21 mouse cellular contexts compared by ENCODE assay signal in genomic region chr7:144550811-144551210, GRCm38 (mm10). TPM values are rescaled to one million over a fixed set of nuclear protein-coding genes. Genes with fewer than 3 reads are reported as not detected.
A peak's percentile ranks its signal among the peaks of the same experiment; 100 is the strongest.
DNase-seq lines count a peak whose midpoint lies in the region; ATAC-seq and TF ChIP-seq lines count a peak whose summit lies in the region.
"Had no signal": no experiment of that assay in that cellular context is flagged by ENCODE, and none has a peak within 500 bp of the region (broad histone marks: within the 10 kb centered on the region; RNA-seq: fewer than 3 reads in every experiment).

No protein-coding gene starts in this region.

- TF ChIP-seq CTCF in heart, postnatal 0 days (IDR thresholded peaks at IDR 0.05; ENCODE audit: low read depth) = no peak
- no peak for TF ChIP-seq CTCF in liver, embryonic 14.5 days (IDR thresholded peaks at IDR 0.05; ENCODE audit: low read depth)

- ATAC-seq in heart, postnatal 0 days (ENCODE audit: insufficient read depth, low read depth) = no peak
- no peak for ATAC-seq in embryonic facial prominence, embryonic 15.5 days (ENCODE audit: insufficient number of reproducible peaks, low FRiP score, low TSS enrichment, low read depth)
- ATAC-seq in liver, embryonic 14.5 days (ENCODE audit: insufficient read depth) = no peak
- ATAC-seq: CD4-positive, CD25-positive, alpha-beta regulatory T cell, adult 4 months; forebrain, postnatal 0 days; inflammation-experienced regulatory T-cells, adult 6 months had no signal

- peak; percentile 46 for DNase-seq in cerebellum, adult 9-11 months
- DNase-seq in cerebellum, adult 11 months = no peak
- DNase-seq in heart, postnatal 0 days (ENCODE audit: low spot score) = no peak
- DNase-seq in heart, postnatal 25 days (ENCODE audit: low spot score) = no peak
- DNase-seq in liver, embryonic 14.5 days (ENCODE audit: low read depth in 3 of 3, low spot score in 3 of 3) = no peak
- DNase-seq in heart, postnatal 36 days = no peak
- DNase-seq: adrenal gland, postnatal 14 days; embryo, embryonic 11 days; forebrain, postnatal 0 days; heart, postnatal 14 days; kidney, adult 18-20 months; lung, embryonic 14.5 days; lung, postnatal 4 days; right cerebral cortex, adult 18-20 months had no signal

- WGBS in heart, postnatal 0 days = 33% methylated on average over 1 of the region's 1 CpGs
- 86% methylated on average over 1 of the region's 1 CpGs for WGBS in embryonic facial prominence, embryonic 15.5 days
- WGBS in liver, embryonic 14.5 days (ENCODE audit: insufficient replicate concordance) = 3% methylated on average over 1 of the region's 1 CpGs

- 0 out of 2 replicates have a peak overlapping the region, but pooled peaks have one; percentile 1 for H3K9ac ChIP-seq in heart, postnatal 0 days (replicated peaks; ENCODE audit: low read depth, low read length)
- 0 out of 2 replicates have a peak overlapping the region, but pooled peaks have one; percentile 12 for H3K9ac ChIP-seq in embryonic facial prominence, embryonic 15.5 days
- H3K9ac ChIP-seq in liver, embryonic 14.5 days (replicated peaks) = no peak overlapping the region
- H3K9ac ChIP-seq: forebrain, postnatal 0 days; hindbrain, embryonic 13.5 days; neural tube, embryonic 15.5 days had no signal

- intact Hi-C loops in heart, postnatal 25 days (cut with DNase I) = no loop called here
- intact Hi-C loops in heart, postnatal 36 days (cut with DNase I) = no loop called here

- peaks cover 22% of the 10 kb centered on the region for H3K4me1 ChIP-seq in heart, postnatal 0 days (ENCODE audit: control insufficient read depth, insufficient read depth)
- peaks cover 28% of the 10 kb centered on the region for H3K4me1 ChIP-seq in embryonic facial prominence, embryonic 15.5 days
- H3K4me1 ChIP-seq in liver, embryonic 14.5 days (replicated peaks; ENCODE audit: control insufficient read depth in 2 of 2, insufficient read depth in 2 of 2, low read length in 1 of 2) = peaks cover 21 to 26% of the 10 kb centered on the region in 2 experiments

- H3K4me3 ChIP-seq in heart, postnatal 0 days (ENCODE audit: low read depth, low read length) = no peak overlapping the region
- H3K4me3 ChIP-seq in embryonic facial prominence, embryonic 15.5 days (replicated peaks) = no peak overlapping the region
- H3K4me3 ChIP-seq in liver, embryonic 14.5 days (ENCODE audit: insufficient read depth in 1 of 2, low read depth in 2 of 2, low read length in 2 of 2) = no peak overlapping the region
- H3K4me3 ChIP-seq: hindbrain, embryonic 13.5 days; limb, embryonic 13.5 days; midbrain, embryonic 10.5 days; neural tube, embryonic 15.5 days had no signal

- H3K36me3 ChIP-seq in heart, postnatal 0 days (replicated peaks; ENCODE audit: control insufficient read depth, insufficient read depth, low read length) = peaks cover 33% of the 10 kb centered on the region
- peaks cover 39% of the 10 kb centered on the region for H3K36me3 ChIP-seq in embryonic facial prominence, embryonic 15.5 days
- peaks cover 16% of the 10 kb centered on the region for H3K36me3 ChIP-seq in liver, embryonic 14.5 days (replicated peaks; ENCODE audit: control insufficient read depth, insufficient read depth, low read depth)

- H3K4me2 ChIP-seq in heart, postnatal 0 days (ENCODE audit: low read depth, low read length) = peak overlapping the region; percentile 10; the same call in 1 of the 2 replicates
- H3K4me2 ChIP-seq in embryonic facial prominence, embryonic 15.5 days (replicated peaks) = no peak overlapping the region
- H3K4me2 ChIP-seq in liver, embryonic 14.5 days (ENCODE audit: low read depth) = peak overlapping the region; percentile 8; the same call in 1 of the 2 replicates
- H3K4me2 ChIP-seq: hindbrain, embryonic 13.5 days; limb, embryonic 13.5 days; lung, embryonic 14.5 days; neural tube, embryonic 15.5 days had no signal

- H3K27me3 ChIP-seq in heart, postnatal 0 days (ENCODE audit: control insufficient read depth, insufficient read depth, low read length) = no peaks in the 10 kb centered on the region
- no peaks in the 10 kb centered on the region for H3K27me3 ChIP-seq in embryonic facial prominence, embryonic 15.5 days
- no peaks in the 10 kb centered on the region for H3K27me3 ChIP-seq in liver, embryonic 14.5 days (ENCODE audit: control insufficient read depth, insufficient read depth, low read length)
- H3K27me3 ChIP-seq: limb, embryonic 13.5 days had no signal

- TF ChIP-seq EP300 in heart, postnatal 0 days (IDR thresholded peaks at IDR 0.05; ENCODE audit: low read depth) = no peak
- TF ChIP-seq EP300 in liver, embryonic 14.5 days (IDR thresholded peaks at IDR 0.05; ENCODE audit: low read depth) = no peak

- H3K9me3 ChIP-seq in heart, postnatal 0 days (replicated peaks; ENCODE audit: control insufficient read depth, low read length) = no peaks in the 10 kb centered on the region
- H3K9me3 ChIP-seq in embryonic facial prominence, embryonic 15.5 days (replicated peaks) = no peaks in the 10 kb centered on the region
- no peaks in the 10 kb centered on the region for H3K9me3 ChIP-seq in liver, embryonic 14.5 days (ENCODE audit: control insufficient read depth, low read length)
- H3K9me3 ChIP-seq: hindbrain, embryonic 13.5 days; limb, embryonic 13.5 days; midbrain, embryonic 10.5 days; neural tube, embryonic 15.5 days had no signal

- no peak overlapping the region for H3K27ac ChIP-seq in heart, postnatal 0 days (ENCODE audit: low read depth)
- H3K27ac ChIP-seq in embryonic facial prominence, embryonic 15.5 days (replicated peaks) = no peak overlapping the region
- H3K27ac ChIP-seq in liver, embryonic 14.5 days = no peak overlapping the region
- H3K27ac ChIP-seq: hindbrain, embryonic 13.5 days; limb, embryonic 13.5 days; midbrain, embryonic 10.5 days; neural tube, embryonic 15.5 days had no signal

RNA-seq across cellular contexts. Expression of gene Ppfia1, which starts 2.7 kb away (rescaled TPM):
- total RNA-seq in heart, postnatal 0 days (2014; rRNA removed; ENCODE audit: low replicate concordance) = 33.5 and 43.5 TPM in 2 replicates
- polyA plus RNA-seq in heart, postnatal 0 days (2015; fragmentation: Nextera tagmentation; extraction: Ambion mirVana) = 15.6 and 18.6 TPM in 2 replicates
- total RNA-seq in heart, postnatal 25 days (2021) = 10 to 100 TPM; 40.3 to 47.7 TPM
- polyA plus RNA-seq in embryonic facial prominence, embryonic 15.5 days (2015; fragmentation: Nextera tagmentation; extraction: Ambion mirVana) = 41.2 and 42.3 TPM in 2 replicates
- 12.6 and 15.4 TPM in 2 replicates for polyA plus RNA-seq in liver, embryonic 14.5 days (2012; rRNA removed)
- 13.7 and 15.1 TPM in 2 replicates for polyA plus RNA-seq in liver, embryonic 14.5 days (2014; fragmentation: Nextera tagmentation; extraction: Ambion mirVana)
- total RNA-seq in heart, postnatal 36 days (2021) = 10 to 100 TPM; 39.3 TPM

RNA-seq across cellular contexts. Expression of gene Fadd, which starts 31.5 kb away (rescaled TPM):
- total RNA-seq in heart, postnatal 0 days (2014; rRNA removed; ENCODE audit: low replicate concordance) = 5.2 and 7.4 TPM in 2 replicates
- 10.6 and 11.3 TPM in 2 replicates for polyA plus RNA-seq in heart, postnatal 0 days (2015; fragmentation: Nextera tagmentation; extraction: Ambion mirVana)
- total RNA-seq in heart, postnatal 25 days (2021) = 1 to 10 TPM; 8.2 to 8.6 TPM
- 9.7 and 10.6 TPM in 2 replicates for polyA plus RNA-seq in embryonic facial prominence, embryonic 15.5 days (2015; fragmentation: Nextera tagmentation; extraction: Ambion mirVana)
- 3.6 and 4.1 TPM in 2 replicates for polyA plus RNA-seq in liver, embryonic 14.5 days (2012; rRNA removed)
- 4.4 and 5.0 TPM in 2 replicates for polyA plus RNA-seq in liver, embryonic 14.5 days (2014; fragmentation: Nextera tagmentation; extraction: Ambion mirVana)
- total RNA-seq in heart, postnatal 36 days (2021) = 1 to 10 TPM; 8.0 to 9.3 TPM
